Mouse (Mus musculus) c-Kit-positive CD71-negative TER-119-negative erythroid progenitor cells, embryonic 14.5 days (primary cell): ENCODE results near the gene Ubxn2a.
A peak's percentile ranks its signal among the peaks of the same experiment; 100 is the strongest.
"Not testable (repeated sequence)": the region's sequence is repeated elsewhere in the genome, so short reads cannot be mapped to it uniquely, and the experiment has no call there.

Source experiments
- DNase-seq: peaks from one replicate; pipeline ENCODE4 v3.0.0-alpha.2; 2013; ENCODE audit warnings: low read depth

The Ubxn2a gene

DNA sequence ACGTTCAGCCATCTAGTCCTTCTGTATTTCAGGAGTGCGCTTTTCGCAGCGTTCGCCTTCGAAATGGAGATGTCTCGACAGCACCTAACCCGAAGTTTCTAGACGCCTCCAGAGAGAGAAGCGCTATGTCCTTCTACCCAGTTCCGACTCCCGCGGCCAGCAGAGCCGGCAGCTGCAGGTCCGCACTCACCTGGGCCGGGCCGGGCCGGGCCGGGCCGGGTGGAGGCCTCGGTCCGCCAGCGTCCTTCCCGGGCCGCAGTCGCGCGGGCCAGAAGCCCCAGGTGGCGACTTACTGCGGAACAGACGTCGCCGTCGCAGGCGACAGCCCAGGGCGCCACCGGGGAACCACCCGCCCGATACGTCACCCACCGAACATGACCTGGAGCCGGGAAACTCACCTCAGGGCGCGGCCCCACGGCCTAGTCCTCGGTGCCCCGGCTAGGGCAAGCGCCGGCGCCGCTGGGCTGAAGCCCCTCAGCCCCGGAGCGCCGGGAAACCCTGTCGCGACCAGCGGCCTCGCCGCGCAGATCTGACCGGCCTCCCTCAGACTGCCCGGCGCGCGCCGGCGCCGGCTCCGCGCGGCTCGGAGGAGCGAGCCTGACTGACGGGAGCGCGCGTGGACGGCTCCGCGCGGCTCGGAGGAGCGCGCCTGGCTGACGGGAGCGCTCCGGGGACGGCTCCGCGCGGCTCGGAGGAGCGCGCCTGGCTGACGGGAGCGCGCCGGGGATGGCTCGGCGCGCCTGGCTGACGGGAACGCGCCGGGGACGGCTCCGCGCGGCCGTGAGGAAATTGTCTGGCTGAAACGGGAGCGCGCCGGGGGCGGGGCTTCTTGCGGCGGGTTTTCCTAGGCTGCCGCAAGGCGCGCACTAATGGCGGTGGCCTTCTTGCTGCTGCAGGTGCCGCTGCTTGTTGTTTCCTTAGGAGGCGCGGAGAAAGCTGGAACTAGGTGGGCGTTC is at the start of gene Ubxn2a:
Gene Ubxn2a (minus strand): TSS at position 755 of the 956 bp plus-strand sequence.
- peak; percentile 90 for DNase-seq

DNA sequence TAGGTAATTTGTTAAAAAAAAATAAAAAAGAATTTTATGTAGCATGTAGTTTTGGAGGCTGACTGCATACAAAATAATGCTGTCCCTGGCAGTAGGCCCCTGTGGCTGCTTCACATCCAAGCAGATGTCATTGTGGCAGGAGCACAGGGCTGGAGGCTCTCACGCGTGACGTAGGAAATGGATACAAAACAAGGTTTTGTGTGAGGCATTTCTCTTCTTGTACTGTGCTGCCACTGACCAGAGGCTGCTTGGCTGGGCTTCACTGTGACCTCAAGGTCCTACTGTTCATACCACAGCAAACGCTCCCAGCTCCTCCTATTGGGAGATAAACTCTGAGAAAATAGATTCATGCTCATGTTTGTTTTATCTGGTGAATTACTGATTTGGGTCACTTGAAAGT is 45.7 kb upstream of the Ubxn2a start:
- no peak for DNase-seq

DNA sequence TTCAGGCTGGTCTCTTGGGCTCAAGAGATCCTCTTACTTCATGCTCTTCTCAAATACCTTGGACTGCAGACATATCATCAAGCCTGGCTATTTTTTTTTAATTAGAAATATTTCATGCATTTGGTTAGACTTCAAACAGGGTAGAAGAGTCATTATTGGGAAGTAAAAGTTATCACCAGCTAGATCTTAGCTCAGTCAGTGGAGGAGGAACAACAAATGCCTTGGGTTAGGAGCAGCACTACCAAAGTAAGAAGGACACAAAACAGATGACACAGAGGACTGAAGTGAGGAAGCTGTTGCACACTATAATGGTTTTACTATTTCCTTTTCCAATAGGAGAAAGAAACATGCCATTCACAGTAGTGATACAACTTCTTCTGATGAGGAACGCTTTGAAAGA is 44.8 kb upstream of the Ubxn2a start:
- no peak for DNase-seq

DNA sequence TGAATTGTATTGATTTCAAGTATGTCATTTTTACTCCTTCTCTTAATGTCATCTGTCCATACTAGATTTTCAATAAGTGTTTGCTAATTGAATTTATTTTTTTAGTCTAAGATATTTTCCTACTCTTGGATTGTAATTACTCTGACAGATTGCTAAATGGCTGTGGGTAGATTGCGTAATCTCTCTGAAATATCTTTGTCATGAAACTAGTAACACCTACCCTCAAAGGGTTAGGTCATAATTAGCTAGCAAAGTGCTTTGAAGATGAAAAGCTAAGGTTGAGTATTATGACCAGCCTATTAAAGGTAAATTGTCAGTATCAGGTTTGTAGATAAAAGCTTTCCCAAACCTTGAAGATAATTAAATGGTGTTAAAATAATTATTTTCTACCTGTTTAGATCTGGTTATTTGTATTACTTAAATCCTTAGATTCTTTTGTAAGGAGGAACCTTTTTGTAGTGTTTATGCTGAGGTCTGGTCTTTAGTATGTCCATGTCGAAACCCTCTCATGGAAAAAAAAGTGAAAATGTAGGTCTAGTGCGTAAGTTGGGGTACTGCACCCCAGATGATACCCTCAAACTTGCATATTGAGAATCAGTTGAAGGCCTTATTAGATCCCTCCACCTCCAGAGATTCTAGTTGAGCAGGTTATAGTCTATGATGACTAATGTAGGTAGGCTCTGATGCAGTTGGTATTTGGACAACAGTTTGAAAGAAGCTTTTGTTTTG is 23.5 kb upstream of the Ubxn2a start:
- DNase-seq = no peak

DNA sequence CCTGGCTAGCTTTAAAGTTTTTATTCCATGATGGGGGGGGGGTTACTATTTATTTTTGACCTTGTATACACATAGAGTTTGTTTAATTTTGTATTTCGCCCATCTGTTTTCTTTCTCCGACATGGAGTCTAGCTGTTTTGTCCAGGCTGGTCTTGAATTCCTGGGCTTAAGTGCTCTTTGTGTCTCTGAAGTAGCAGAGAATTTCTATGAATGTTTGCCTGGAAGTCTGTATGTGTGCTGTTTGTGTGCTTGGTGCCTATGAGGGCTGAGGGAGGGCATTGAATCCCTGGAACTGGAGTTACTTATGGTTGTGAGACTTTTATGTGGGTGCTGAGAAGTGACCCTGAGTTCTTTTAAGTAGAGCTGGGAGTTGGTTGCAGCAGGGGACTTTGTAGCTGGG is 20.7 kb upstream of the Ubxn2a start:
- DNase-seq = no peak

DNA sequence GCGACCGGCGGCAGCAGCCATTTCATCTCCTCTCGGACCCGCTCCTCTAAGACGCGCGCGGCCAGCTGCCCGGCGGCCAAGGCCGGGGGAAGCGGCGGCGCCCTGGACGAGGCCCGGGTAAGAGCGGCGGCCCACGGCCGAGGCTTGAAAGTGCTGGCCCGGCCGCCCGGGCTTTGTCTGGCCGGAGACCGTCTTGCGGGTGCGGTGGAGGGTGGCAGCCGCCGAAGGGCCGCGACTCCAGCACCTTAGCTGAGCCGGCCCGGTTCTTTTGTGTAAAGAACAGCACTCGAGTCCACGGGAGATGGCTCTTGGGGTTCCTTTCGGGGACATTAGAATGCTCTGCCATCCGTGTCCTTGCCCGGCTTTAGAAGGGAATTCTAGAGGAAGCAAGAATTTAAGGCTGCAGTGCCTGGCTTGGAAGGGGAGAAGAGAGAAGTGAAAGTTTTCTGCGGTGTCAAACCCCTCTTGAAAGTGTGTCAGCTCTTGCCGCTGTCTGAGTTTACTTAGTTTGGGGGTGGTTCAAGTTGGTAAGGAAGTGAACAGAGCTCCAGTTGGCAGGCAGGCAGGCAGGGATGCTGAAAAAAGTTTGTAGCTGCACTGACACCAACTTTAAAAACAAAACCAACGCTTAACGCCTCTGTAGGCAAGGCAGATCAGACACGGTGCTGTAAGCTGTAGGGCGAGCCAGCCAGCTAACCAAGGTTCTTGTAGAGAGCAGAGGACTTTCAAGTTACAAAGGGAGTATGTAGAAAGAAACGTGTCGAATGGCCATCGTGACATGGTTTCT is 10.5 kb upstream of the Ubxn2a start:
- DNase-seq = no peak

DNA sequence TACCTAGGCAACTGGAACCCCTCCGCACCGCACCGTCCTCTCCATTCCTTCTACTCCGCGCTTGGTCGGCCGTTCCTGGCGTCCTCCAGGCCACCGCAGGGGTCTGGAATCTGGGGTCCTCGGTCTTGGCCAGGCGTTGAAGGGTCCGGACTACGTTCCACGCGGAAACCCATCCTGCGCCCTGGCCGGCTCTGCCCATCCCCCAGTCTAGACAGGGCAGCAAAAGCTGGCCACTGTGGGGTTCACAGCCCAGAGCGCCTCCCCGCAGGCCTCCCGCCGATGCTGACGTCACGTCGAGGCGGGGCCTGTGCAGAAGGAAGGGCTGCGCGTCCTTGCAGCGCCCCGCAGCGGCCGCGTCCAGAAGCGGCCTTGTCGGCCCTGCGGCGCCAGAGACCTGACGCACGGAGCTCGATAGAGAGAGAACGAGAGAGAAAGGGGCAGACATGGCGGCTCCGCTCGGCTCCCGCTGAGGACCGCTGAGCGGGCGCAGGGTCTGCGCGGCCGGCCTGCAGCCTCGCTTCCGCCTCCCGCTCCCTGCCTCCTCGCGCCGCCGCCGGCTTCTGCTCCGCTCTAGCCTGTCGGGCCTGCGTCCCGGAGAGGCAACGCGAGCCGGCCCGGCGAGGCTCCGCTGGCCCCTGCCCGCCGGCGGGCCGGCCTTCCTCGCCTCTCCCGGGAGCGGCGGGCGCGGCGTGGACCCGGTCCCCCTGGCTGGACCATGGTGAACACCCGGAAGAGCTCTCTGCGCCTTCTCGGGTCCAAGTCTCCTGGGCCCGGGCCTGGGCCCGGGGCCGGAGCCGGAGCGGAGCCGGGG is 9.7 kb upstream of the Ubxn2a start, which contains the start of gene Atad2b:
Gene Atad2b (plus strand): TSS at position 360 of the 811 bp plus-strand sequence.
- peak; percentile 89 for DNase-seq

DNA sequence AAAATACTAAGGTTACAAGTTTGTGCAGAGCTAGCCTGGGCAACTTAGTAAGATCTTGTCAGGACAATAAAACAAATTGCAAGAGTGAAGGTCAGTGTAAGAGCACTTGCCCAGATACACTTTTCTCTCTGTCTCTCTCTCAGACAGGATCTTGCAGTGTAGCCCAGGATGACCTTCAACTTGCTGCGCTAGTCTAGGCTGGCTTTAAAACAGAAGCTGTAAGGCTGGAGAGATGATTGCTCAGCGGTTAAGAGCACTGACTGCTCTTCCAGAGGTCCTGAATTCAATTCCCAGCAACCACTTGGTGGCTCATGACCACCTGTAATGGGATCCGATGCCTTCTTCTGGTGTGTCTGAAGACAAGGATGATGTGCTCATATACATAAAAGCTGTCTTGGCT is 7.4 kb upstream of the Ubxn2a start:
- no peak for DNase-seq

DNA sequence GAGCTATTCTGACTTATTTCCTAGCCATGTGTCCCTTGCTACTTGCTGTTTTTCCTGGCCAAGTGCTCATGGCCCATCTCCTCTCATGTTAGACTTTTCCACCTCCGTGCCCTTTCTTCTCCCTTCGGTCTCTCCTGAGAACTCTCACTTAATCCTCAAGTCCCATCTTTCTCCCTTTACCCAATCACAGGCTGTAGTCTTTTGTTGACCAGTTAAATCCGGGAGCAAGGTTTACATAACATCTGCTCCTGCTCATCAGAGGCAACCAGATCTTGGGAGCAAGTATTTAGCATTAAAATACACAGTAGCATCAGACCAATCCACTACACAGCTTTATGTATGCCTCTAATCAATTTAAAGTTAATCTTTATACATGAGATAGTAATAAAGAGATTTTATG is 6.9 kb upstream of the Ubxn2a start:
- DNase-seq = no peak

DNA sequence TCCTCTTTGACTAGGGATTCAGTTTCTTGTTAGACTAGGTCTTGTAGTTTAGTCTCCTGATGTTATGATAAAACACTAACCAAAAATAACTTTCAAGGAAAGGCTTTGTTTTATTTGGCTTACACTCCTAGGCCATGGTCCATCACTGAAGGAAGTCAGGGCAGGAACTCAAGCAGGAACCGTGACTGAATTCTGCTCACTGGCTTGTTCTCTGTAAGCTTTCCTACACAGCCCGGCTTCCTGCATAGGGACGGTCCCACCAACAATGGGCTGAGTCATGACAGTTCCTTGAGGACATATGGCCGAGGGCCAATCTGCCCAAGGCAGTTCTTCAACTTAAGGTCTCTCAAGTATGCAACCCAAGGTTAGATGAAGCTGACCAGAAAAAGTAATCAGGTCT is 4.2 kb upstream of the Ubxn2a start:
- no peak for DNase-seq

DNA sequence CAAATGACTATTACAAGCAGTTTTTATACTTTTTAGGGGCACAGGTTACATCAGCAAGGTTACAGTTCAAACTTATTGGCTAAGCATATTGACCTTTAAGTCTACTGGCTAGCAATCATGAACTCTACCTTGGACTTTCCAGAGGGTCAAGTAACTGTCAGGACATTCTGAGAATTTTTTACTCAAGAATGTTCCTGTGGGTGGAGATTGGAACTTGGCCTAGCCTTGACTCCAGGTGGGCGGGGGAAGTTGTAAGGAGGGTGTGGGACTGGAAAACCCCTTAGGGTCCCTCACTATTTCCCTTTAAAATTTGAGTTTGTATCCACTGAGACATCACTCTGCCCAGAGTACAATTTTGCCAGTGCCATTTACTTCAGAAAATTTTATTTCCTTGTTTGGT is 3.0 kb upstream of the Ubxn2a start:
- not testable (repeated sequence) for DNase-seq

DNA sequence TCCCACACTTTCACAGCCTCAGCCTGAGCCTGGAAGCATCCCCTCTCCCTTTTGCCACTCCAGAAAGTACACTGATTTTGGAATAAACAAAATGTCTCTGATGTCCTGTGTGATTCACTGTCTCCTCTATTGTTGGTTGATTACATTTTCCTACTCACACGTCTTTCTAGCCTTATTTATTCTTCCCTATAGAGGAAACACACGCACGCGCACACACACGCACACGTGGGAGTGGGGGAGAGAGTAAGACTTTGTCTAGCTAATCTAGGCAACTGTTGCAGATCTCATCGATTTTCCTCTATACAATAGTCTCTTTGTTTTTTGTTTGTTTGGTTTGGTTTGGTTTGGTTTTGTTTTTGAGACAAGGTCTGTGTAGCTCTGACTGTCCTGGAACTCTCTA is 886 bp upstream of the Ubxn2a start:
- no peak for DNase-seq

DNA sequence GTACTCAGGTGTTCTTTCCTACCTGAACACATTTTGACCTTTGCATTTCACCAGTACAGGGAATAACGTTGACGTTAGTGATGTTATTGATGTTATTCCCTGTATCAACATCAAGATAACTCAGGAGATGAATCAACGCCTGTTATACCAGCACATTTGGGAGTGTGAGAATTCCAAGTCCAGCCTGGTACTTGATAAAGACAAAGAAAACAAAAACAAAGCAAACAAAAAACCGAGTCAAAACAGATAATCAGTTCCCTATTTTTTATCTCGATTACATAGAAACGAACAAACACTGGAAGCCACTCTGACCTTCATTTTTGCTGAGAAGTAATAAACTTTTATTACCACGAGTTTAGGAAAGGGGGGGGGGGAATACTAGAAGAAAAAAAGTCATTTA is 1.0 kb downstream of the Ubxn2a start:
- no peak for DNase-seq

DNA sequence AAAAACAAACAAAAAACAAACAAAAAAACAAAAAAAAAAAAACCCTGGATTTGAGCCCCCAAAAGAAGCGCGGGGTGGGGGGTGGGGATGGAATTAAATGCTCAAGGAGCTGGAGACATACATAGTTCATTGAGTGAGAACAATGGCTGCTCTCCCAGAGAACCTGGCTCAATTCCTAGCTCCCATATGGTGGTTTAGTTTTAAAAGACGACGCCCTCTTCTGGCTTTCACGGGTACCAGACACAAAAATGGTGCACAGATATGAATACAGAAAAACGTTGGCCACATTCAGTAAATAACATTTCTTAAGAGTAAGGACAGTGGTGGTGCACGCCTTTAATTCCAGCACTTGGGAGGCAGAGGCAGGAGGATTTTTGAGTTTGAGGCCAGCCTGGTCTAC is 1.6 kb downstream of the Ubxn2a start:
- no peak for DNase-seq

DNA sequence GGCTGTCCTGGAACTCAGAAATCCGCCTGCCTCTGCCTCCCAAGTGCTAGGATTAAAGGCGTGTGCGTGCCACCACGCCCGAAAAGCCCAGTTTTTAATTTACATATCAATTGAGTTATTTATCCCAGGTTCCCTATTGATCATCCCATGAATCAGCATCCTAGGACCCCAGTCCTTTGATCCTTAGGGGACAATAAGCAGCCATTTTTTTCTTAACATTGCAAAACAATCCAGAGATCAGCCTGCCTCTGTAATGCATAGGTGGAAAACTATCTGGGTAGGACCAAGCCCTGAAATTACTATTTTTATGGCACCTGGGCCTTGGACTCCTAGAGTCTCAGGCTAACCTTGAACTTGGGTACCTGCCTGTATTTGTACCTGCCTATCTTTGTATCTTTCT is 9.5 kb downstream of the Ubxn2a start:
- no peak for DNase-seq

DNA sequence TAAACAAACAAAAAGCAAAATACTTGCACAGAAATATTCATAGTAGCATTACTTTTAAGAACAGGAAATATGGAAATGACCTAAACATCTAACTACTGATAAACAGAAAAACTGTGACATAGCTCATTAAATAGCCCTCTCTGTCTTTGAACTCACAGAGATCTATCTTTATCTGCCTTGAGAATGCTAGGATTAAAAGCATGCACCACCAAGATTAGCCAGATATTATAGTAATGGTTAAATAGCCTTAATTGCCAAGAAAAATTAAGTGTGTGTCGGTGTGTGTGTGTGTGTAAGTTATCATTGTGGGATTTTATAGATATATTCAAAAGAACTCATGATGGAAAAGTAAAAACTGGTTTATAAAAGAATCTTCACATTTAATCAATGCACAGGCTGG is 17.6 kb downstream of the Ubxn2a start:
- DNase-seq = no peak

DNA sequence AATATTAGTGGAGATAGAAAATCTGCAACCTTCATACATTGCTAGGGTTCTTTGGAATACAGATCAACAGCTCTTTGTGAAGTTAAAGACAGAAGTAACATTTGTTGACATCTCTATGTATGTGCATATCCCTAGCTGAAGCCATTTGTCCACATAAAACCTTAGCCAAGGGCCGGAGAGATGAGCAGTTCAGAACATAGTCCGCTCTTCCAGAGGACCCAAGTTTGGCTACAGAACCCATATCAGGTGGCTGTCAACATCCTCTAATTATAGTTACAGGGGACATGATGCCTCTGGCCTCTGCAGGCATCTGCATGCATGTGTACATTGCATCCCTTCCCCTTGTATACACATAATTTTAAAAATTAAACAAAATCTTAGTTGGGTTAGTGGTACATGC is 18.3 kb downstream of the Ubxn2a start:
- DNase-seq = no peak

DNA sequence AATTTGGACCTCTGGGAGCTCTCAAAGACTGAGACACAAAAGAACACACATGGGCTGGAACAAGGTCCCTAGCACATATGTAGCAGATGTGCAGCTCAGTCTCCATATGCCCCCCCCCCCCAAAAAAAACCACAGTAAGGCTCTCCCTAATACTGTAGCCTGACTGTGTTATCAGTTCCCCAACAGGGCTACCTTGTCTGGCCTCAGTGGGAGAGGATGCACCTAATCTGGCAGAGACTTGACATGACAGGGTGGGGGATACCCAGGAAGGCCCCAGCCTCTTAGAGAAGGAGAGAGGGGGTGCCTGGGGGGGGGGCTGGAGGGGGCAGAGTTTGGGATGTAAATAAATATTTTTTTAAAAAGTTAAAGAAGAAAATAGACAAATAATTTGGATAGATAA is 18.8 kb downstream of the Ubxn2a start:
- no peak for DNase-seq

DNA sequence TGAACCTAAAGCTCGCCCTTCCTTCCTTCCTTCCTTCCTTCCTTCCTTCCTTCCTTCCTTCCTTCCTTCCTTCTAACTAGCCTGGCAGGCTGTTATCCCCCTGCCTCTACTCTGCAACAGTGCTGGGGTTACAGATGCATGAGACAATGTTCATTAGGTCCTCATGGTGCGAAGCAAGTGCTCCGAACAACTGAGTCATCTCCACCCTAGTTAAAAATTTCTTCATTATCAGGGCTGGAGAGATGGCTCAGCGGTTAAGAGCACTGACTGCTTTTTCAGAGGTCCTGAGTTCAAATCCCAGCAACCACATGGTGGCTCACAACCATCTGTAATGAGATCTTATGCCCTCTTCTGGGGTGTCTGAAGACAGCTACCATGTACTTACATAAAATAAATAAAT is 20.9 kb downstream of the Ubxn2a start:
- not testable (repeated sequence) for DNase-seq

DNA sequence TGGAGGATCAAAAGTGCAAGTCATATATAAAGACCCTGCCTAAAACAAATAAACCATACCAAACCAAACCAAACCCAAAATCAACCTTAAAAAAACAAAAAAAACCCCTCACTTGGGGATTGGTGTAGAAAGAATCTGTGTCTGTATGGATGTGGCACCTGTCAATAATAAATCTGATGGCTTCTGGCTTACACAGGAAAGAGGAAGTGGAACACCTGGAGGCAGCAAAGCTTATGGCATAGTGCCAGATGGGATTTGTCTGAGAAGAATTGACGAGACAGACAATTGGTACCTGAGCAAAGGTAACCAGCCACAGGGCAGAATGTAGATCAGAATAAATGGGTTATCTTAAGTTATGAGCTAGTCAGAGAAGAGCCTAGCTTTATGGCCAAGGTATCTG is 22.4 kb downstream of the Ubxn2a start:
- DNase-seq = no peak

DNA sequence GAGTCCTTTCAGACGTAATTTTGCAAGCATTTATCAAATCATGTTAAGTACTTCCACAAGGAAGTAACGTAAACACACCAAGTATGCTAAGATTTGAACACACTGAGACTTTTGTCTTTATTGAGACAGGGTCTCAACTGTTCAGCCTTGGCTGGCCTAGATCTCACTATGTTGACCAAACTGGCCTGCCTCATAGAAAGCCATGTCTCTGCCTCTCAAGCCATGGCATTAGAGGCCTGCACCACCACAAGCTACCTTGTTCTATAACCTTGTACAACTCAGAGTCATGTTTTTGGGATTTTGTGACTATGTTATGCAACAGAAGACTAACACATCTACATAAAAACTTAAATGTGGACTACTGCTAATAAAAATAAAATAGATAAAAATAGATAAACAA is 25.4 kb downstream of the Ubxn2a start:
- no peak for DNase-seq

DNA sequence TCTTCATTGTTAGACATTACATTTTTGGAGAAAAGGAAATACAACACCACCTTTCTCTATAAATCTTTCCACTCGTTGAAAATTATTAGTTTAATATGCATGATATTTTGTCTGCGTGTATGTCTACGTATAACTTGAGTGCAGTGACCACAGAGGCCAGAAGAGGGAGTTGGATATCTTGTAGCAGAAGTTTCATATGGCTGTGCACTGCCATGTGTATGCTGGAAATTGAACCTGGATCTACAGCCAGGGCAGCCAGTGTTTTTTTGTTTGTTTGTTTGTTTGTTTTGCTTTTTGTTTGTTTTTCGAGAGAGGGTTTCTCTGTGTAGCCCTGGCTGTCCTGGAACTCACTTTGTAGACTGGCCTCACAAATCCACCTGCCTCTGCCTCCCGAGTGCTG is 28.5 kb downstream of the Ubxn2a start:
- no peak for DNase-seq
